Mouse (Mus musculus): ENCODE results near the gene Gm10428. TPM values are rescaled to one million over a fixed set of nuclear protein-coding genes. Genes with fewer than 3 reads are reported as not detected.

The Gm10428 gene
- polyA plus RNA-seq (2012; ENCODE audit: insufficient read depth, insufficient read length, missing spikeins) = not detected in 2 replicates

GRCm38 (mm10) chr11:62752780-62753179 lies at the start of gene Gm10428:
Gene Gm10428 (plus strand): TSS chr11:62753100.
- Histone ChIP-seq H3K4me1 (ENCODE audit: control insufficient read depth, insufficient read depth, low read length) (peaks cover 7% of the 10 kb centered on the region), H3K27ac (ENCODE audit: insufficient read depth, low read depth, low read length) (no peak within 1 kb of the TSS), H3K4me3 (ENCODE audit: insufficient read depth, low read length) (no peak within 1 kb of the TSS)
- TF ChIP-seq POLR2A (IDR thresholded peaks at IDR 0.05; ENCODE audit: borderline replicate concordance, low read depth, low read length) (no peak), CTCF (IDR thresholded peaks at IDR 0.05; ENCODE audit: low read depth, low read length) (no peak)

- no peaks in the 10 kb centered on the region for H3K4me1 ChIP-seq (ENCODE audit: control insufficient read depth, insufficient read depth, low read length)
- TF ChIP-seq POLR2A (IDR thresholded peaks at IDR 0.05; ENCODE audit: borderline replicate concordance, low read depth, low read length) (no peak), CTCF (IDR thresholded peaks at IDR 0.05; ENCODE audit: low read depth, low read length) (no peak)
- no peak overlapping the region for H3K27ac ChIP-seq (ENCODE audit: insufficient read depth, low read depth, low read length)
- no peak overlapping the region for H3K4me3 ChIP-seq (ENCODE audit: insufficient read depth, low read length)
These were observed 46.8 kb upstream of the Gm10428 start for GRCm38 (mm10) chr11:62706141-62706540.

GRCm38 (mm10) chr11:62708252-62708651 lies 44.6 kb upstream of the Gm10428 start:
- no peak overlapping the region for H3K4me3 ChIP-seq (ENCODE audit: insufficient read depth, low read length)
- TF ChIP-seq CTCF (IDR thresholded peaks at IDR 0.05; ENCODE audit: low read depth, low read length) (no peak), POLR2A (IDR thresholded peaks at IDR 0.05; ENCODE audit: borderline replicate concordance, low read depth, low read length) (no peak)
- no peaks in the 10 kb centered on the region for H3K4me1 ChIP-seq (ENCODE audit: control insufficient read depth, insufficient read depth, low read length)
- no peak overlapping the region for H3K27ac ChIP-seq (ENCODE audit: insufficient read depth, low read depth, low read length)

- TF ChIP-seq POLR2A (IDR thresholded peaks at IDR 0.05; ENCODE audit: borderline replicate concordance, low read depth, low read length) = no peak
- TF ChIP-seq CTCF (IDR thresholded peaks at IDR 0.05; ENCODE audit: low read depth, low read length) = no peak
These were observed 42.2 kb upstream of the Gm10428 start for GRCm38 (mm10) chr11:62710657-62711056.

GRCm38 (mm10) chr11:62728276-62728675 lies 24.6 kb upstream of the Gm10428 start:
- no peak for TF ChIP-seq POLR2A (IDR thresholded peaks at IDR 0.05; ENCODE audit: borderline replicate concordance, low read depth, low read length)
- no peak for TF ChIP-seq CTCF (IDR thresholded peaks at IDR 0.05; ENCODE audit: low read depth, low read length)

More at GRCm38 (mm10) chr11:62710657-62711056, 42.2 kb upstream of the Gm10428 start:
- Histone ChIP-seq H3K4me3 (ENCODE audit: insufficient read depth, low read length) (no peak overlapping the region), H3K27ac (ENCODE audit: insufficient read depth, low read depth, low read length) (no peak overlapping the region), H3K4me1 (ENCODE audit: control insufficient read depth, insufficient read depth, low read length) (no peaks in the 10 kb centered on the region)

GRCm38 (mm10) chr11:62731311-62732021 lies 21.4 kb upstream of the Gm10428 start, which contains the start of gene Zfp287:
Gene Zfp287 (minus strand): TSS chr11:62731905.
- H3K4me1 ChIP-seq (ENCODE audit: control insufficient read depth, insufficient read depth, low read length) = peaks cover 11% of the 10 kb centered on the region
- H3K27ac ChIP-seq (ENCODE audit: insufficient read depth, low read depth, low read length) = 0 out of 2 replicates have a peak within 1 kb of the TSS, but pooled peaks have one; percentile 1
- H3K4me3 ChIP-seq (ENCODE audit: insufficient read depth, low read length) = peak within 1 kb of the TSS; percentile 66
- TF ChIP-seq POLR2A (IDR thresholded peaks at IDR 0.05; ENCODE audit: borderline replicate concordance, low read depth, low read length) (no peak), CTCF (IDR thresholded peaks at IDR 0.05; ENCODE audit: low read depth, low read length) (no peak)

More at GRCm38 (mm10) chr11:62728276-62728675, 24.6 kb upstream of the Gm10428 start:
- peaks cover 11% of the 10 kb centered on the region for H3K4me1 ChIP-seq (ENCODE audit: control insufficient read depth, insufficient read depth, low read length)
- no peak overlapping the region for H3K27ac ChIP-seq (ENCODE audit: insufficient read depth, low read depth, low read length)
- H3K4me3 ChIP-seq (ENCODE audit: insufficient read depth, low read length) = no peak overlapping the region

- Histone ChIP-seq H3K27ac (ENCODE audit: insufficient read depth, low read depth, low read length) (no peak overlapping the region), H3K4me3 (ENCODE audit: insufficient read depth, low read length) (peak overlapping the region; percentile 66)
- TF ChIP-seq CTCF (IDR thresholded peaks at IDR 0.05; ENCODE audit: low read depth, low read length) = no peak
- TF ChIP-seq POLR2A (IDR thresholded peaks at IDR 0.05; ENCODE audit: borderline replicate concordance, low read depth, low read length) = no peak
These were observed 20.9 kb upstream of the Gm10428 start for GRCm38 (mm10) chr11:62732022-62732387.

GRCm38 (mm10) chr11:62732665-62733064 lies 20.2 kb upstream of the Gm10428 start:
- H3K27ac ChIP-seq (ENCODE audit: insufficient read depth, low read depth, low read length) = no peak overlapping the region
- TF ChIP-seq POLR2A (IDR thresholded peaks at IDR 0.05; ENCODE audit: borderline replicate concordance, low read depth, low read length) (no peak), CTCF (IDR thresholded peaks at IDR 0.05; ENCODE audit: low read depth, low read length) (no peak)
- no peak overlapping the region for H3K4me3 ChIP-seq (ENCODE audit: insufficient read depth, low read length)
- H3K4me1 ChIP-seq (ENCODE audit: control insufficient read depth, insufficient read depth, low read length) = peaks cover 11% of the 10 kb centered on the region

More at GRCm38 (mm10) chr11:62732022-62732387, 20.9 kb upstream of the Gm10428 start:
- peaks cover 11% of the 10 kb centered on the region for H3K4me1 ChIP-seq (ENCODE audit: control insufficient read depth, insufficient read depth, low read length)

GRCm38 (mm10) chr11:62741186-62741585 lies 11.7 kb upstream of the Gm10428 start:
- Histone ChIP-seq H3K4me3 (ENCODE audit: insufficient read depth, low read length) (no peak overlapping the region), H3K4me1 (ENCODE audit: control insufficient read depth, insufficient read depth, low read length) (peaks cover 6% of the 10 kb centered on the region), H3K27ac (ENCODE audit: insufficient read depth, low read depth, low read length) (no peak overlapping the region)
- no peak for TF ChIP-seq POLR2A (IDR thresholded peaks at IDR 0.05; ENCODE audit: borderline replicate concordance, low read depth, low read length)
- TF ChIP-seq CTCF (IDR thresholded peaks at IDR 0.05; ENCODE audit: low read depth, low read length) = no peak

GRCm38 (mm10) chr11:62742261-62742957 lies 10.5 kb upstream of the Gm10428 start:
- TF ChIP-seq CTCF (IDR thresholded peaks at IDR 0.05; ENCODE audit: low read depth, low read length) (no peak), POLR2A (IDR thresholded peaks at IDR 0.05; ENCODE audit: borderline replicate concordance, low read depth, low read length) (no peak)
- no peak overlapping the region for H3K27ac ChIP-seq (ENCODE audit: insufficient read depth, low read depth, low read length)
- H3K4me3 ChIP-seq (ENCODE audit: insufficient read depth, low read length) = no peak overlapping the region
- peaks cover 8% of the 10 kb centered on the region for H3K4me1 ChIP-seq (ENCODE audit: control insufficient read depth, insufficient read depth, low read length)
